Mouse (Mus musculus): ENCODE measurements at regions not wholly inside any gene's neighbourhood (a gene's known extent, or its start where the extent isn't known, plus 50 kb on each side); places are given as distances from the start of the nearest gene placed in this dataset.

GRCm38 (mm10) chr10:16608339-16608738 lies 1114.7 kb upstream of the Cited2 start:
- H3K4me3 ChIP-seq (ENCODE audit: low read length) = no peak overlapping the region
- no peaks in the 10 kb centered on the region for H3K27me3 ChIP-seq (ENCODE audit: control insufficient read depth, insufficient read depth, low read length)
- no peak overlapping the region for H3K9ac ChIP-seq (ENCODE audit: low read length)
- no peak overlapping the region for H3K4me2 ChIP-seq (ENCODE audit: low read depth, low read length)
- no peaks in the 10 kb centered on the region for H3K36me3 ChIP-seq (ENCODE audit: control insufficient read depth, insufficient read depth)
- ATAC-seq (replicated peaks; ENCODE audit: extremely low read depth, insufficient read depth, low FRiP score) = no peak
- no peaks in the 10 kb centered on the region for H3K4me1 ChIP-seq (ENCODE audit: control insufficient read depth, insufficient read depth, low read length)
- H3K9me3 ChIP-seq (replicated peaks; ENCODE audit: control insufficient read depth, low read length) = no peaks in the 10 kb centered on the region
- no peak overlapping the region for H3K27ac ChIP-seq (ENCODE audit: low read length)
- 72% methylated on average over 3 of the region's 3 CpGs for WGBS

- H3K9ac ChIP-seq (ENCODE audit: low read length) = no peak overlapping the region
- H3K4me3 ChIP-seq (ENCODE audit: low read length) = no peak overlapping the region
- no peaks in the 10 kb centered on the region for H3K27me3 ChIP-seq (ENCODE audit: control insufficient read depth, insufficient read depth, low read length)
- 75% methylated on average over 2 of the region's 2 CpGs for WGBS
- no peak for ATAC-seq (replicated peaks; ENCODE audit: extremely low read depth, insufficient read depth, low FRiP score)
- no peak overlapping the region for H3K4me2 ChIP-seq (ENCODE audit: low read depth, low read length)
- no peaks in the 10 kb centered on the region for H3K9me3 ChIP-seq (replicated peaks; ENCODE audit: control insufficient read depth, low read length)
- H3K36me3 ChIP-seq (ENCODE audit: control insufficient read depth, insufficient read depth) = no peaks in the 10 kb centered on the region
- H3K27ac ChIP-seq (ENCODE audit: low read length) = no peak overlapping the region
- no peaks in the 10 kb centered on the region for H3K4me1 ChIP-seq (ENCODE audit: control insufficient read depth, insufficient read depth, low read length)
Measured at GRCm38 (mm10) chr10:16618752-16619151, 1104.3 kb upstream of the Cited2 start.

GRCm38 (mm10) chr10:16619584-16619983 lies 1103.4 kb upstream of the Cited2 start:
- Histone ChIP-seq H3K9me3 (replicated peaks; ENCODE audit: control insufficient read depth, low read length) (no peaks in the 10 kb centered on the region), H3K9ac (ENCODE audit: low read length) (no peak overlapping the region), H3K4me1 (ENCODE audit: control insufficient read depth, insufficient read depth, low read length) (no peaks in the 10 kb centered on the region), H3K27ac (ENCODE audit: low read length) (no peak overlapping the region), H3K36me3 (ENCODE audit: control insufficient read depth, insufficient read depth) (no peaks in the 10 kb centered on the region), H3K27me3 (ENCODE audit: control insufficient read depth, insufficient read depth, low read length) (no peaks in the 10 kb centered on the region), H3K4me2 (ENCODE audit: low read depth, low read length) (no peak overlapping the region), H3K4me3 (ENCODE audit: low read length) (no peak overlapping the region)
- no peak for ATAC-seq (replicated peaks; ENCODE audit: extremely low read depth, insufficient read depth, low FRiP score)
- WGBS = 82% methylated on average over 2 of the region's 2 CpGs

GRCm38 (mm10) chr10:16620804-16621559 lies 1102.0 kb upstream of the Cited2 start:
- Histone ChIP-seq H3K36me3 (ENCODE audit: control insufficient read depth, insufficient read depth) (no peaks in the 10 kb centered on the region), H3K9me3 (replicated peaks; ENCODE audit: control insufficient read depth, low read length) (no peaks in the 10 kb centered on the region), H3K4me3 (ENCODE audit: low read length) (no peak overlapping the region), H3K4me2 (ENCODE audit: low read depth, low read length) (no peak overlapping the region), H3K27me3 (ENCODE audit: control insufficient read depth, insufficient read depth, low read length) (no peaks in the 10 kb centered on the region), H3K27ac (ENCODE audit: low read length) (no peak overlapping the region), H3K4me1 (ENCODE audit: control insufficient read depth, insufficient read depth, low read length) (no peaks in the 10 kb centered on the region), H3K9ac (ENCODE audit: low read length) (no peak overlapping the region)
- ATAC-seq (replicated peaks; ENCODE audit: extremely low read depth, insufficient read depth, low FRiP score) = no peak
- 71% methylated on average over 6 of the region's 6 CpGs for WGBS

DNA sequence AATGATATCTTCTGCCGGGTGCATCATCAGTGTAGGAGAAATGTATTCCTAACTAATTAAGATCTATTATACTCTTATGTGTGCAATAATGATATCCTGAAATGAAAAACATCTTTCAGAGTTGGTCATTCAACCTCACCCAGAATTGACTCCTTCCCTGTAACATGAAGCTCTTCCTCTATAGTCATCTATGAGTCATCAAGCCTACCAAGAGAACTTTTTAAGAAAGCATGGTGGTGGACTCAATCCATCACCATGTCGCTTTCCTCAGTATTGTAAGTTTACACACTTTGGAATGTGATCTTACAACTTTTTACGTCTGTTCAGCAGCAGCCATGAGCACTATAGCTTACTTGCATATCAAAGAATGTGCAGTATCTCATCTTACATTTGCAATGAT lies 1100.2 kb upstream of the Cited2 start:
- no peak overlapping the region for H3K4me2 ChIP-seq (ENCODE audit: low read depth, low read length)
- no peak overlapping the region for H3K27ac ChIP-seq (ENCODE audit: low read length)
- ATAC-seq (replicated peaks; ENCODE audit: extremely low read depth, insufficient read depth, low FRiP score) = no peak
- no peak overlapping the region for H3K9ac ChIP-seq (ENCODE audit: low read length)
- H3K27me3 ChIP-seq (ENCODE audit: control insufficient read depth, insufficient read depth, low read length) = no peaks in the 10 kb centered on the region
- no peak overlapping the region for H3K4me3 ChIP-seq (ENCODE audit: low read length)
- H3K36me3 ChIP-seq (ENCODE audit: control insufficient read depth, insufficient read depth) = no peaks in the 10 kb centered on the region
- no peaks in the 10 kb centered on the region for H3K9me3 ChIP-seq (replicated peaks; ENCODE audit: control insufficient read depth, low read length)
- WGBS = 84% methylated on average over 3 of the region's 3 CpGs
- H3K4me1 ChIP-seq (ENCODE audit: control insufficient read depth, insufficient read depth, low read length) = no peaks in the 10 kb centered on the region

DNA sequence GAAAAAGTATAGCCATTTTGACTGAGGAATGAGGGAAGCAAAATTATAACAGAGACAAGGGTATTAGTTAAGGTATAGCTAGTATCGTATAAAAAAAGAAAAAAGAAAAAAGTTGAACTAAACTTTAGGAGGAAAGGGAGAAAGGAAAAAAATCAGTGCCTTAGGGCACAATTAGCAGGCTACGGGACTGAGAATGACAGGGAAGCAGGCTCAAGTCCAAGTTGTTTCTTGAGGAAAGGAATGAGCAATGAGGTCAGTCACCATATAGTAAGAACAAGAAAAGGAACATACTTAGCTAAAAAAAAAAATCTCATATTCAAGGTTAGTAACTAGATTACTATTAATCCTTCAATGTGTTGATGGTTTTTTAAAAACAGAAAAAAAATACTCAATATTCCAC lies 1089.8 kb upstream of the Cited2 start:
- H3K27me3 ChIP-seq (ENCODE audit: control insufficient read depth, insufficient read depth, low read length) = no peaks in the 10 kb centered on the region
- H3K9me3 ChIP-seq (replicated peaks; ENCODE audit: control insufficient read depth, low read length) = no peaks in the 10 kb centered on the region
- WGBS = 81% methylated on average over 2 of the region's 2 CpGs
- no peaks in the 10 kb centered on the region for H3K4me1 ChIP-seq (ENCODE audit: control insufficient read depth, insufficient read depth, low read length)
- no peaks in the 10 kb centered on the region for H3K36me3 ChIP-seq (ENCODE audit: control insufficient read depth, insufficient read depth)
- no peak for ATAC-seq (replicated peaks; ENCODE audit: extremely low read depth, insufficient read depth, low FRiP score)
- H3K4me2 ChIP-seq (ENCODE audit: low read depth, low read length) = no peak overlapping the region
- no peak overlapping the region for H3K9ac ChIP-seq (ENCODE audit: low read length)
- H3K27ac ChIP-seq (ENCODE audit: low read length) = no peak overlapping the region
- no peak overlapping the region for H3K4me3 ChIP-seq (ENCODE audit: low read length)

GRCm38 (mm10) chr10:16635463-16635862 lies 1087.6 kb upstream of the Cited2 start:
- WGBS = 85% methylated on average over 2 of the region's 2 CpGs
- H3K4me2 ChIP-seq (ENCODE audit: low read depth, low read length) = no peak overlapping the region

DNA sequence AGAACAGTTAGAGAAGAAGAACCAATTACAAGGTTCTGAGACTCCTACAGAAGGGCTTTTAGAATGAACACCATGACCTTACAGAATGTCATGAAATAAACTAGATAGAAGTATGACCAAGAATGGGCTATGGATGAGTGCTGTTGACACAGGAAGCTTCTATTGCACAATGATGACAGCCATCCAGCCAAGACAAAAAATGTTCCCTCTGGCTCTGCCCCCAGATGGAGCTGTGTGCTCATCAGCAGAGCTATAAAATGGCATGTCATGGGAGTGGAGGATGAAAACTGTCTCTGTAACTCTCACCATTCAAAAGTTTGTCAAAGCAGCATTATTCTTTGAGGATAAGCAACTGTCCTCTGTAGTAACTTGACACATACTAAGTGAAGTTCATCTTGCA lies 1086.0 kb upstream of the Cited2 start:
- no peak overlapping the region for H3K27ac ChIP-seq (ENCODE audit: low read length)
- H3K4me2 ChIP-seq (ENCODE audit: low read depth, low read length) = no peak overlapping the region
- no peaks in the 10 kb centered on the region for H3K36me3 ChIP-seq (ENCODE audit: control insufficient read depth, insufficient read depth)
- H3K9me3 ChIP-seq (replicated peaks; ENCODE audit: control insufficient read depth, low read length) = no peaks in the 10 kb centered on the region
- no peak overlapping the region for H3K9ac ChIP-seq (ENCODE audit: low read length)
- no peak overlapping the region for H3K4me3 ChIP-seq (ENCODE audit: low read length)
- no peak for ATAC-seq (replicated peaks; ENCODE audit: extremely low read depth, insufficient read depth, low FRiP score)
- no peaks in the 10 kb centered on the region for H3K27me3 ChIP-seq (ENCODE audit: control insufficient read depth, insufficient read depth, low read length)
- peaks cover 4% of the 10 kb centered on the region; the same call in 1 of the 2 replicates for H3K4me1 ChIP-seq (ENCODE audit: control insufficient read depth, insufficient read depth, low read length)

More at GRCm38 (mm10) chr10:16635463-16635862, 1087.6 kb upstream of the Cited2 start:
- Histone ChIP-seq H3K9ac (ENCODE audit: low read length) (no peak overlapping the region), H3K4me3 (ENCODE audit: low read length) (no peak overlapping the region), H3K27ac (ENCODE audit: low read length) (no peak overlapping the region), H3K27me3 (ENCODE audit: control insufficient read depth, insufficient read depth, low read length) (no peaks in the 10 kb centered on the region), H3K4me1 (ENCODE audit: control insufficient read depth, insufficient read depth, low read length) (peaks cover 4% of the 10 kb centered on the region; the same call in 1 of the 2 replicates), H3K9me3 (replicated peaks; ENCODE audit: control insufficient read depth, low read length) (no peaks in the 10 kb centered on the region), H3K36me3 (ENCODE audit: control insufficient read depth, insufficient read depth) (no peaks in the 10 kb centered on the region)
- ATAC-seq (replicated peaks; ENCODE audit: extremely low read depth, insufficient read depth, low FRiP score) = no peak

GRCm38 (mm10) chr10:16638111-16638510 lies 1084.9 kb upstream of the Cited2 start:
- no peak overlapping the region for H3K4me2 ChIP-seq (ENCODE audit: low read depth, low read length)
- no peak overlapping the region for H3K4me3 ChIP-seq (ENCODE audit: low read length)
- H3K9ac ChIP-seq (ENCODE audit: low read length) = no peak overlapping the region
- no peaks in the 10 kb centered on the region for H3K27me3 ChIP-seq (ENCODE audit: control insufficient read depth, insufficient read depth, low read length)
- ATAC-seq (replicated peaks; ENCODE audit: extremely low read depth, insufficient read depth, low FRiP score) = no peak
- no peak overlapping the region for H3K27ac ChIP-seq (ENCODE audit: low read length)
- H3K9me3 ChIP-seq (replicated peaks; ENCODE audit: control insufficient read depth, low read length) = no peaks in the 10 kb centered on the region
- H3K4me1 ChIP-seq (ENCODE audit: control insufficient read depth, insufficient read depth, low read length) = peaks cover 4% of the 10 kb centered on the region; the same call in 1 of the 2 replicates
- 26% methylated on average over 2 of the region's 2 CpGs for WGBS
- H3K36me3 ChIP-seq (ENCODE audit: control insufficient read depth, insufficient read depth) = no peaks in the 10 kb centered on the region
